Mouse (Mus musculus) forebrain, postnatal 0 days (tissue): ENCODE measurements at regions not wholly inside any gene's neighbourhood (a gene's known extent, or its start where the extent isn't known, plus 50 kb on each side); places are given as distances from the start of the nearest gene placed in this dataset.
A peak's percentile ranks its signal among the peaks of the same experiment; 100 is the strongest.

Source experiments
- ATAC-seq: fragments of 200-750 bp; cut with Nextera tagmentation; 2 replicates; pipeline ENCODE4 v1.8.0; 2017; ENCODE audit warnings: mild to moderate bottlenecking, moderate library complexity
- DNase-seq: peaks from one replicate; pipeline ENCODE4 v3.0.0-alpha.2; 2015
- H3K27ac ChIP-seq: fragments of 300-500 bp; sonication (generic); 2 replicates; pipeline ENCODE4 v1.5.1; 2014; ENCODE audit warnings: low read depth, mild to moderate bottlenecking, antibody characterized with exemption, low read length, moderate library complexity, mixed read lengths
- H3K27me3 ChIP-seq: fragments of 300-500 bp; sonication (generic); 2 replicates; pipeline ENCODE4 v1.6.1; 2014; ENCODE audit warnings: mild to moderate bottlenecking, low read length, mixed read lengths; ENCODE audit not compliant: insufficient read depth
- H3K36me3 ChIP-seq: fragments of 300-500 bp; sonication (generic); 2 replicates; pipeline ENCODE4 v1.6.1; 2014; ENCODE audit warnings: mild to moderate bottlenecking, moderate library complexity; ENCODE audit not compliant: insufficient read depth
- H3K4me1 ChIP-seq: fragments of 300-500 bp; sonication (generic); 2 replicates; pipeline ENCODE4 v1.6.1; 2014; ENCODE audit warnings: antibody characterized with exemption; ENCODE audit not compliant: insufficient read depth
- H3K4me2 ChIP-seq: fragments of 300-500 bp; sonication (generic); 2 replicates; pipeline ENCODE4 v1.6.1; 2014; ENCODE audit warnings: low read depth, mild to moderate bottlenecking, moderate library complexity
- H3K4me3 ChIP-seq: fragments of 300-500 bp; sonication (generic); 2 replicates; pipeline ENCODE4 v1.5.1; 2014; ENCODE audit warnings: low read depth, low read length, mixed read lengths
- H3K9ac ChIP-seq: fragments of 300-500 bp; sonication (generic); 2 replicates; pipeline ENCODE4 v1.6.1; 2014; ENCODE audit warnings: mild to moderate bottlenecking
- H3K9me3 ChIP-seq: fragments of 300-500 bp; sonication (generic); 2 replicates; pipeline ENCODE4 v1.6.1; 2016; ENCODE audit warnings: low read length
- CTCF ChIP-seq: sonication (generic); IDR thresholded peaks from 2 replicates; pipeline ENCODE4 v1.5.1; 2016; ENCODE audit warnings: antibody characterized with exemption, control low read depth, low read depth
- WGBS: fragments of 180-500 bp; shearing (Covaris S2); extraction: QIAGEN DNeasy Blood & Tissue Kit; methylation state at CpG from one replicate; pipeline ENCODE4 v1.1.7; 2014; 5-methylcytosine and 5-hydroxymethylcytosine counted together

- H3K27me3 ChIP-seq, result no peaks in the 10 kb centered on the region
- DNase-seq (peak; percentile 24), ATAC-seq (peak; percentile 76)
- H3K9me3 ChIP-seq, result no peaks in the 10 kb centered on the region
- TF ChIP-seq CTCF, result no peak
- no peak overlapping the region for H3K4me3 ChIP-seq
- H3K27ac ChIP-seq, result no peak overlapping the region
- H3K9ac ChIP-seq, result no peak overlapping the region
- WGBS, result 64% methylated on average over 9 of the region's 9 CpGs
- H3K4me1 ChIP-seq, result peaks cover 3% of the 10 kb centered on the region; the same call in 1 of the 2 replicates
- no peaks in the 10 kb centered on the region for H3K36me3 ChIP-seq
- no peak overlapping the region for H3K4me2 ChIP-seq
These were observed 510.0 kb downstream of the Adam3 start for GRCm38 (mm10) chr8:24215510-24216138.

DNA sequence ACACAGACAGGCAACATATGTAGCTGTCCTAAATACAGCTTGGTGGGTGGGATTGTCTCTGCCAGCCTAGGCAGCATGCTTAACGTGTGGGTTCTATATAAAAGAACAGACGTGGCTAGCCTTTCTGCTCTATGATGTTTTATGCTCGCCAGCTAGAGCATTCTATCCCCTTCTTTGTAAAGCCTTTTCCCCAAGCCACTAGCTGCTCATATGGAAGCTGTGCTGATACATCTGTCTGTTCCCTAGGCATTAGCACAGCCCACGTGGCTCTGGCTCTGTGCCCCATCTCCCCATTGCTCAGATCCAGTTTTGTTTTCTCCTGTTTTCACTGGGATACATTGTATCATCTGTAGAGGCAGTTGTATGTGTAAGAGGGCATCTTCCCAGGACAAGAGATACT, 511.3 kb downstream of the Adam3 start:
- no peak overlapping the region for H3K9ac ChIP-seq
- H3K36me3 ChIP-seq, result no peaks in the 10 kb centered on the region
- no peaks in the 10 kb centered on the region; the same call in 1 of the 2 replicates for H3K4me1 ChIP-seq
- H3K9me3 ChIP-seq, result no peaks in the 10 kb centered on the region
- H3K27ac ChIP-seq, result no peak overlapping the region
- H3K27me3 ChIP-seq, result no peaks in the 10 kb centered on the region
- 61% methylated on average over 4 of the region's 4 CpGs for WGBS
- no peak for TF ChIP-seq CTCF
- H3K4me2 ChIP-seq, result no peak overlapping the region
- ATAC-seq (no peak), DNase-seq (no peak)
- H3K4me3 ChIP-seq, result no peak overlapping the region

GRCm38 (mm10) chr8:24212216-24213200, 513.1 kb downstream of the Adam3 start:
- Histone ChIP-seq H3K4me1 (no peaks in the 10 kb centered on the region; the same call in 1 of the 2 replicates), H3K27me3 (no peaks in the 10 kb centered on the region), H3K9me3 (no peaks in the 10 kb centered on the region), H3K36me3 (no peaks in the 10 kb centered on the region), H3K4me3 (no peak overlapping the region), H3K9ac (no peak overlapping the region), H3K4me2 (no peak overlapping the region), H3K27ac (no peak overlapping the region)
- 85% methylated on average over 3 of the region's 3 CpGs for WGBS
- ATAC-seq, result no peak
- no peak for TF ChIP-seq CTCF
- DNase-seq, result no peak

- no peaks in the 10 kb centered on the region for H3K36me3 ChIP-seq
- no peak overlapping the region for H3K9ac ChIP-seq
- DNase-seq (no peak), ATAC-seq (no peak)
- no peak overlapping the region for H3K4me2 ChIP-seq
- no peak overlapping the region for H3K27ac ChIP-seq
- no peak overlapping the region for H3K4me3 ChIP-seq
- H3K9me3 ChIP-seq, result no peaks in the 10 kb centered on the region
- no peak for TF ChIP-seq CTCF
- H3K4me1 ChIP-seq, result no peaks in the 10 kb centered on the region; the same call in 1 of the 2 replicates
- WGBS, result 84% methylated on average over 1 of the region's 1 CpGs
- H3K27me3 ChIP-seq, result no peaks in the 10 kb centered on the region
These were observed 514.6 kb downstream of the Adam3 start for GRCm38 (mm10) chr8:24211091-24211490.
